Mouse (Mus musculus) CH12.LX (cell line): ENCODE measurements around the gene Psmb7. TPM values are rescaled to one million over a fixed set of nuclear protein-coding genes. Genes with fewer than 3 reads are reported as not detected.

Experiments used
- DNase-seq: peaks from one replicate; pipeline ENCODE4 v3.0.0-alpha.2; 2013; ENCODE audit errors: extremely low read depth
- H3K27ac ChIP-seq: 2 replicates; pipeline ENCODE4 v1.5.1; 2012; ENCODE audit warnings: low read depth, mild to moderate bottlenecking, control low read depth, moderate library complexity; ENCODE audit not compliant: insufficient read depth
- H3K27me3 ChIP-seq: replicated peaks from 2 replicates; pipeline ENCODE3; 2012; ENCODE audit warnings: inconsistent platforms
- H3K36me3 ChIP-seq, 2 experiments: replicated peaks in 1 of 2; 2 replicates each; pipeline versions ENCODE3 to v1.6.1; 2012; ENCODE audit warnings: inconsistent platforms in 1 of 2, low read length in 1 of 2, mild to moderate bottlenecking in 1 of 2, mixed read lengths in 1 of 2, moderate library complexity in 1 of 2; ENCODE audit not compliant: control insufficient read depth in 1 of 2, insufficient read depth in 1 of 2
- H3K4me1 ChIP-seq, 2 experiments: 2 replicates each; pipeline ENCODE4 v1.6.1; 2012; ENCODE audit warnings: inconsistent platforms in 1 of 2, moderate library complexity in 1 of 2; ENCODE audit not compliant: insufficient read depth in 2 of 2, control insufficient read depth in 1 of 2
- H3K4me2 ChIP-seq: 2 replicates; pipeline ENCODE4 v1.6.1; 2012; ENCODE audit warnings: low read depth, mild to moderate bottlenecking, control low read depth; ENCODE audit not compliant: poor library complexity, insufficient read depth, severe bottlenecking
- H3K4me3 ChIP-seq, 3 experiments: fragments of 150-350 bp in 1 of 3; sonication (generic) in 1 of 3; replicated peaks in 1 of 3; 2 replicates each; pipeline versions ENCODE3 to v1.5.1; 2011 to 2012; ENCODE audit warnings: low read depth in 2 of 3, low read length in 2 of 3, mild to moderate bottlenecking in 2 of 3, moderate library complexity in 2 of 3, control low read depth in 1 of 3, improper control_type of control experiment in 1 of 3, inconsistent platforms in 1 of 3, mixed read lengths in 1 of 3; ENCODE audit not compliant: poor library complexity in 1 of 3
- H3K79me2 ChIP-seq: replicated peaks from 2 replicates; pipeline ENCODE4 v1.6.1; 2012; ENCODE audit warnings: mild to moderate bottlenecking, moderate library complexity; ENCODE audit not compliant: control insufficient read depth, poor library complexity, insufficient read depth, severe bottlenecking; ENCODE audit errors: extremely low read depth
- H3K9ac ChIP-seq: 2 replicates; pipeline ENCODE4 v1.6.1; 2012; ENCODE audit warnings: low read depth, mild to moderate bottlenecking, control low read depth, moderate library complexity; ENCODE audit not compliant: insufficient read depth
- H3K9me3 ChIP-seq: replicated peaks from 2 replicates; pipeline ENCODE3; 2012; ENCODE audit warnings: low read length, inconsistent platforms, mixed read lengths
- CHD1 ChIP-seq: IDR thresholded peaks from 2 replicates; pipeline ENCODE4 v1.6.1; 2012; ENCODE audit warnings: low read depth, low read length, improper control_type of control experiment, inconsistent platforms
- CHD2 ChIP-seq: IDR thresholded peaks from 2 replicates; pipeline ENCODE4 v1.6.1; 2011; ENCODE audit warnings: low read length, improper control_type of control experiment
- CTCF ChIP-seq, 2 experiments: IDR thresholded peaks in 1 of 2; conservative IDR thresholded peaks in 1 of 2; 2 replicates each; pipeline ENCODE4 v1.5.1; 2011 to 2012; ENCODE audit warnings: low read depth in 2 of 2, low read length in 2 of 2, improper control_type of control experiment in 1 of 2, inconsistent platforms in 1 of 2, mild to moderate bottlenecking in 1 of 2, moderate library complexity in 1 of 2
- E2F4 ChIP-seq: IDR thresholded peaks from 2 replicates; pipeline ENCODE4 v1.6.1; 2011; ENCODE audit warnings: low read depth, low read length, improper control_type of control experiment; ENCODE audit not compliant: insufficient replicate concordance
- ETS1 ChIP-seq: conservative IDR thresholded peaks from 2 replicates; pipeline ENCODE4 v1.6.1; 2012; ENCODE audit warnings: low read depth, mild to moderate bottlenecking, inconsistent platforms, low read length, improper control_type of control experiment, moderate library complexity
- HCFC1 ChIP-seq: IDR thresholded peaks from 2 replicates; pipeline ENCODE4 v1.6.1; 2012; ENCODE audit warnings: low read depth, mild to moderate bottlenecking, inconsistent platforms, low read length, improper control_type of control experiment
- JUND ChIP-seq: conservative IDR thresholded peaks from 2 replicates; pipeline ENCODE4 v1.6.1; 2011; ENCODE audit warnings: low read depth, low read length, improper control_type of control experiment
- MAX ChIP-seq: IDR thresholded peaks from 2 replicates; pipeline ENCODE4 v1.6.1; 2011; ENCODE audit warnings: low read length, improper control_type of control experiment
- MYC ChIP-seq: IDR thresholded peaks from 2 replicates; pipeline ENCODE4 v1.6.1; 2011; ENCODE audit warnings: low read depth, mild to moderate bottlenecking, improper control_type of control experiment, low read length
- NELFE ChIP-seq: IDR thresholded peaks from 2 replicates; pipeline ENCODE4 v1.6.1; 2011; ENCODE audit warnings: low read depth, low read length, improper control_type of control experiment
- PAX5 ChIP-seq: IDR thresholded peaks from 2 replicates; pipeline ENCODE4 v1.6.1; 2012; ENCODE audit warnings: low read length, inconsistent platforms, mixed read lengths
- POLR2A ChIP-seq: IDR thresholded peaks from 2 replicates; pipeline ENCODE4 v1.6.1; 2011; ENCODE audit warnings: low read depth, mild to moderate bottlenecking, improper control_type of control experiment, low read length
- RAD21 ChIP-seq: IDR thresholded peaks from 2 replicates; pipeline ENCODE4 v1.6.1; 2011; ENCODE audit warnings: low read depth, mild to moderate bottlenecking, low read length, improper control_type of control experiment, moderate library complexity
- RCOR1 ChIP-seq: conservative IDR thresholded peaks from 2 replicates; pipeline ENCODE4 v1.6.1; 2012; ENCODE audit warnings: low read depth, mild to moderate bottlenecking, inconsistent platforms, low read length, improper control_type of control experiment
- USF2 ChIP-seq: conservative IDR thresholded peaks from 2 replicates; pipeline ENCODE4 v1.6.1; 2011; ENCODE audit warnings: low read depth, low read length, improper control_type of control experiment
- ZC3H11A ChIP-seq: IDR thresholded peaks from 2 replicates; pipeline ENCODE4 v1.6.1; 2012; ENCODE audit warnings: low read depth, mild to moderate bottlenecking, inconsistent platforms, low read length, improper control_type of control experiment
- ZNF384 ChIP-seq: IDR thresholded peaks from 2 replicates; pipeline ENCODE4 v1.6.1; 2012; ENCODE audit warnings: low read depth, low read length, improper control_type of control experiment, inconsistent platforms
- dilution Hi-C: fragments of 300-500 bp; cut with MboI; formaldehyde crosslinking; loops from 2 replicates; pipeline ENCODE4 v1.14.3; 2020; ENCODE audit warnings: low sequenced_read_pairs; ENCODE audit not compliant: extremely low pct_unique_long_range_greater_than_20kb, extremely low pct_ligation_motif_present
- in situ Hi-C: fragments of 300-500 bp; cut with MboI; formaldehyde crosslinking; loops from 3 replicates; pipeline ENCODE4 v1.14.3; 2019; ENCODE audit warnings: low sequenced_read_pairs, low pct_ligation_motif_present, low pct_unique_long_range_greater_than_20kb, mixed read lengths
- polyA plus RNA-seq: library from polyadenylated mRNA; unstranded; fragments of >175 nt; gene quantifications from 2 replicates; pipeline ENCODE4 v1.2.1, GENCODE M21; 2012; ENCODE audit warnings: low read depth; ENCODE audit not compliant: insufficient read length
- total RNA-seq, 2 experiments: library from RNA; depleted of rRNA; stranded (reverse); fragments of 300-350 nt in 1 of 2; fragments of >200 nt in 1 of 2; gene quantifications; 2 replicates each; pipeline ENCODE4 v1.2.3; 2012 to 2014

The Psmb7 gene
- total and polyA plus RNA-seq, 3 experiments, result 334 to 415 (median 389) TPM

DNA sequence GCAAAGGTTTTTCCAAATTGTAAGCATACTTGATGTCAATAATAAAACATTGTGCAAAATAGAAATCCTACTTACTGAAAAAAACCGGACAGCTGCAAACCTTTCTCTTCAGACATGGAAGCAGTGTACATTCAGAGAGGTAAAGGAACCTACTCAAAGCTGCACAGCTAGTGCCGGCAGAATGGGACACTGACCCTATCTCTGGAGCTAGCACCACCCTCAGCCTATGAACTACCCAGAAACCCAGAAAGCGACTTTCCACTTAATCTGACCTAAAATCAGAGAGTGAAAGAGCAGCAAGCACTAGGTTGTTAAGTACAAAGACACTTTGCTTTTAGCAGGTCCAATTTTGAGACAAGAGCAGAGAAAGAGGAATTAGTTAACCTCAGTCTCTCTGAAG, 20.5 kb downstream of the Psmb7 start:
- Histone ChIP-seq H3K27ac (no peak overlapping the region), H3K9me3 (no peaks in the 10 kb centered on the region), H3K4me3 (no peak overlapping the region), H3K36me3 (peaks cover 40 to 82% of the 10 kb centered on the region in 2 experiments), H3K4me2 (no peak overlapping the region), H3K4me1 (peaks cover 2 to 21% of the 10 kb centered on the region in 2 experiments; a peak in 2 of 4 replicates), H3K79me2 (peaks cover 12% of the 10 kb centered on the region), H3K9ac (no peak overlapping the region), H3K27me3 (no peaks in the 10 kb centered on the region)
- dilution Hi-C loops (no loop called here), in situ Hi-C loops (no loop called here)
- TF ChIP-seq MAX (no peak), NELFE (no peak), CHD1 (no peak), ZNF384 (no peak), ETS1 (no peak), USF2 (no peak), RCOR1 (no peak), CHD2 (no peak), RAD21 (no peak), JUND (no peak), MYC (no peak)
- no peak for DNase-seq

DNA sequence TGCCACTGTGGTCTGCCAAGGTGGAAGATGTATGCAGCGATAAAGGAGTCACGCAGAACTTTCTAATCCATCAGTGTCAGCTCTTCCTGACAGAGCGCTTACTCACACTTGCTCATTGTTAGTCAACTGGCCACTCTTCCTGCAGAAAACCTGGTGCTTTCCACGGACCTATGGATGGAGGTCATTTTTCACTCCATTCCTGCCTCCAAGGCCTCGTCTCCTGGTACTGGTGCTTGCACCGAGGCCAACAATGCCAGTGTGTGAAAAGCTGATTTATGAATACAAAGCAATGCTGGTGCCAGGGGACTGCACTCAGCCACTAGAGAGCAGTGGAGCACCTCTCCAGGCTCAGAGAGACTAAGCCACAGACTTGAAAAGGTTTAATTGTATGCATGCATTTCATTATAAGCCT, 22.3 kb downstream of the Psmb7 start:
- no peak for TF ChIP-seq E2F4
- TF ChIP-seq CTCF (conservative IDR thresholded peaks at IDR 0.05 in 1 of 2, IDR thresholded peaks at IDR 0.05 in 1 of 2; ENCODE audit: low read depth in 2 of 2, low read length in 2 of 2), result peak in 1 of 2 experiments; percentile 42; a peak in 2 of 4 replicates
- TF ChIP-seq HCFC1, result no peak
- TF ChIP-seq NELFE, result no peak
- TF ChIP-seq PAX5, result no peak
- TF ChIP-seq ZC3H11A, result no peak
- no peak for TF ChIP-seq POLR2A
- TF ChIP-seq RAD21, result no peak; the same call in 1 of the 2 replicates
- Histone ChIP-seq H3K4me3 (no peak overlapping the region), H3K27ac (no peak overlapping the region), H3K36me3 (peaks cover 40 to 79% of the 10 kb centered on the region in 2 experiments), H3K4me1 (peaks cover 12 to 36% of the 10 kb centered on the region in 2 experiments), H3K4me2 (no peak overlapping the region), H3K9me3 (no peaks in the 10 kb centered on the region), H3K79me2 (peaks cover 14% of the 10 kb centered on the region), H3K9ac (no peak overlapping the region), H3K27me3 (no peaks in the 10 kb centered on the region)
- in situ Hi-C loops, result no loop called here
- dilution Hi-C loops, result no loop called here
- no peak for DNase-seq
